Mouse (Mus musculus): Measurements from ENCODE around the gene Hps6.
A peak's percentile ranks its signal among the peaks of the same experiment; 100 is the strongest.

Gene Hps6

GRCm38 (mm10) chr19:46044993-46045695 is 41.8 kb downstream of the Hps6 start, which contains the start of gene Ldb1:
Gene Ldb1 (minus strand): TSS chr19:46045214.
- peak; percentile 78 for DNase-seq (ENCODE audit: low read depth, low spot score)

- no peak for DNase-seq (ENCODE audit: low read depth, low spot score)
Measured at GRCm38 (mm10) chr19:46045696-46046311, 42.5 kb downstream of the Hps6 start.

GRCm38 (mm10) chr19:46046621-46047025 is 43.3 kb downstream of the Hps6 start:
- DNase-seq (ENCODE audit: low read depth, low spot score), result no peak

GRCm38 (mm10) chr19:46047426-46047825 is 44.1 kb downstream of the Hps6 start:
- no peak for DNase-seq (ENCODE audit: low read depth, low spot score)

- DNase-seq (ENCODE audit: low read depth, low spot score), result no peak
Measured at GRCm38 (mm10) chr19:46049129-46049528, 45.8 kb downstream of the Hps6 start.

GRCm38 (mm10) chr19:46050462-46050861 is 47.2 kb downstream of the Hps6 start:
- no peak for DNase-seq (ENCODE audit: low read depth, low spot score)
